Mouse (Mus musculus) heart, postnatal 4 days (tissue): ENCODE measurements at regions not wholly inside any gene's neighbourhood (a gene's known extent, or its start where the extent isn't known, plus 50 kb on each side); places are given as distances from the start of the nearest gene placed in this dataset.

ENCODE experiments used
- DNase-seq: peaks from one replicate; pipeline ENCODE4 v3.0.0; 2021

DNA sequence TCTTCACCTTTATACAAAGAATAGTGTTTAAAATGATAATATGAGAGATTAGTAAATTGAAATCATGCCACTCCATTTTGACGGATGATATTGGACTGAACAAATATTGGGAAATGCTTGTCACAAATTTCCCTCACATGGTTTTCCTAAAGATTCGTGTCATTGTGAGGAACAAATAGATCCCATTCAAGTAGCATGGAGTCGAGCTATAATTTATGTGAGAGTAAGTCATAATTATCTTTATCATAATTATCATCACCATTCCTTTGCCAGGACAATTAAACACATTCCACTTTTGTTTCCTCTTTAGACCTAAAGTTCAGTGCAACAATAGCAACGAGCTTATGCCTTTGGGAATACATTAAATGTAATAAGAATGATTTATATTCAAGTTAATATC, 370.5 kb downstream of the Cdh11 start:
- DNase-seq = no peak

DNA sequence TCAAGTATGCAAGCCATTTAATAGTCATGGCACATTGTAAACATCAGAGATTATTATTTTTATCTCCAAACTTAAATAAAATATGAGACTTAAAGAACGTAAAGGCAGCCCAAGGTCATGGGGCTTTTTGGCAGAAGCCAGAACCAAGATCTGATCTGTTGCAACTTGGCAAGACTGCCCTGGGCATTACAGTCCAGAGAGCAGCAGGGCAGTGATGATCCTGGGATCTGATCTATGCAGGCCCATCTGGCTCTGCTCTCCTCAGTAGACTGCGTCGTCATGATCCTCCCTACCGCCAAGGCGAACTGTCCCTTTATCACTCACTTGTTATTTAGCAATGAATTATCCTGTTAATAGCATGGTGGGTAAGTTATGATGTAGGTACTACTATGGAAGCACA, 372.0 kb downstream of the Cdh11 start:
- no peak for DNase-seq

DNA sequence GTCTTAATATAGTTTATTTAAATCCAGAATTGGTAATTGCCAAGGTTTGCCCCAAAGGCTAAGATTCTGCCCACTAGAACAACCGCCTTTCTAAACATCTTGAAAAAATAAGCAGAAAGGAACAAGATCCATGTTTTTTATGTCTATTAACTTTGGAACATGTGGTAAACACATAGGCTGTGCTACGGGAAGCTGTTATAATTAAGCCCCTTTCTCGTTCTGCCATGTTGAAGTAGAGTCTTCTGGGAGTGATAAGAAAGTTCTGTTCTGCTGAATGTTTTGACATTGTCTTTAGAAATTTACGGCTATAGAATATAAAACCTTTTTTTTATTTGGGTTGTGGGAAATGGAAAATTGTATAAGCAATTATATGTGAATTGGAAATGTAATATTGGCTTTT, 397.9 kb downstream of the Cdh11 start:
- no peak for DNase-seq

DNA sequence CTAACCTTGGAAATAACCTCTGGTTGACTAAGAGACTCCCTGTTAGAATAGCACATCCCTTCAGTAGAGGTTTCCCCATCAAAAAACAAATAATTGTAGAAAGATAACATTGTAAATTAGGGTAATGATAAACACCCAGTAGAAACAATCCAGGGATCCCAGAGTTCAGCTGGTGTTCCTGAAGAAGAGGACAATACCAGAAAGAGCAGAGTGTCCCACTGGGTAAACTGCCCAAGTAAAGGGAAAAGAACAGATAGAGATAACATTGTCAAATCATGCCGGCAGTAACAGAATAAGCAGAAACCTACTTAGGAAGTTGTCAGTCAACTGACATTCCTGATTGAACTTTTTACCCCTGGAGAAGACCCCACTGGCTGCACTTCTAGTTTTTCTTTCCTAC, 440.1 kb downstream of the Cdh11 start:
- no peak for DNase-seq

DNA sequence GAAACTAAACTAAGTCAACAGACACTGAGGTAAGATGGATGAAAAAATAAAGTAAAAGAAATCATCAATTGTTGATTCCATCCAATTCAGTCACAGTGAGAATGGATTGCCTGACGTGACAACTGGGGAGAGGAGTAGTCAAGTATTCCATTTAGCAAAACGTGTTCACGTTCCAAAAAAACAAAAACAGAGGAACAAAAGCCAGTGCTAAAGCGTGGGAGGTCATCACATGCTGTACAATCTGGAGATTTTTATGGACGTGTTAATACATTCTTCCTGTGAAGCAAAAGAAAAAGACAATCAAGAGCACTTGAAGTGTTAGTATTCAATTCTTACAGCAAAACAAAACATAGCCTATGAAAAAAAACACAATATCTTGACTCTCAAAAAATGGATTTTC, 452.9 kb downstream of the Cdh11 start:
- no peak for DNase-seq

DNA sequence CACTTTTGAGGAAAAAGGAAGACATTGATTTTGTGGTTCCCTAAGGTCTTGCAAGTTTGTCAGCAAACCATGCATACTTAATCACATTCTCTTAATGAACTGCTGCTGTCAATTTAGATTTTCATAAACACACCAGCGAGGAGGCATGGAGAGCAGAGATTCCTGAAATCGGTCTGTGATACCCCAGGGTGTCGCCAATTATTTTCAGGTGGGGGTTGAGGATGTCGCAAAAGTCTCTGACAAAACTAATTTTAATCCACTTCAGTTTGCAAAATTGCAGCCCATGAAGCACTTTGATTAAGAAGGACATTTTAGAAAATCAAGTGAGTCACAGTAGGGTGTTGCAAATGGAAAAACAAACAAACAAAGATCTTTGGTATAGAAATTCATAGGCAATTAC, 454.3 kb downstream of the Cdh11 start:
- no peak for DNase-seq

DNA sequence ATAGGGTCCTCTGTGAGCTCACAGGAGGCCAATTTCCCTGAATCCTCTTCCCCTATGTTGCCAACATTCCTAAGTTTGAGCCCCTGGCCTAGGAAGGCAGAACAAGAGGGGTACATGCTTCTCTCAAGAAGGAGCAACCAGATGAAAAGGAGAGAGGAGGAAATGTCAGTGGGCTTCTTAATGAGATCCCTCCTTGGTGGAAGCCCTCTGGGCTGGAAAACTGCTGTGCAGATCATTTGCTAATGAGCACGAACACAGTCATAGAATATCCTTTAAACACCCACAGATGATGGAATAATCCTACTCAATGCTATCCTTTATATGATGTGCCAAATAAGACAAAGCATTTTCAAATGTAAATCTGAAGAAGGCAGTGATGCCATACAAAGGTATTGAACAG, 455.5 kb downstream of the Cdh11 start:
- DNase-seq = no peak
